Mouse (Mus musculus): ENCODE results near the gene Adamts9.

Adamts9 gene

GRCm38 (mm10) chr6:92727351-92727986 is 215.8 kb downstream of the Adamts9 start:
- DNase-seq (ENCODE audit: inconsistent ontology term) = no peak

GRCm38 (mm10) chr6:92726121-92726520 is 217.2 kb downstream of the Adamts9 start:
- no peak for DNase-seq (ENCODE audit: inconsistent ontology term)

GRCm38 (mm10) chr6:92724394-92724793 is 218.9 kb downstream of the Adamts9 start:
- DNase-seq (ENCODE audit: inconsistent ontology term) = no peak

Data from Muller cell, postnatal 12 days (primary cell).